Mouse (Mus musculus) heart, embryonic 13.5 days (tissue): Measurements from ENCODE around the gene Olfr472. TPM values are rescaled to one million over a fixed set of nuclear protein-coding genes. Genes with fewer than 3 reads are reported as not detected.
"Not testable (repeated sequence)": the region's sequence is repeated elsewhere in the genome, so short reads cannot be mapped to it uniquely, and the experiment has no call there.

ENCODE experiments used
- ATAC-seq: fragments of 200-750 bp; cut with Nextera tagmentation; 2 replicates; pipeline ENCODE4 v1.8.0; 2017; ENCODE audit warnings: moderate TSS enrichment; ENCODE audit not compliant: insufficient number of reproducible peaks, low FRiP score, low TSS enrichment; ENCODE audit errors: extremely low read depth
- H3K27ac ChIP-seq: fragments of 300-500 bp; sonication (generic); replicated peaks from 2 replicates; pipeline ENCODE4 v1.5.1; 2015; ENCODE audit warnings: moderate library complexity, mild to moderate bottlenecking, inconsistent platforms
- H3K27me3 ChIP-seq: fragments of 300-500 bp; sonication (generic); replicated peaks from 2 replicates; pipeline ENCODE4 v1.6.1; 2015; ENCODE audit warnings: mild to moderate bottlenecking, inconsistent platforms
- H3K36me3 ChIP-seq: fragments of 300-500 bp; sonication (generic); 2 replicates; pipeline ENCODE4 v1.6.1; 2015; ENCODE audit warnings: mild to moderate bottlenecking, inconsistent platforms
- H3K4me1 ChIP-seq: fragments of 300-500 bp; sonication (generic); 2 replicates; pipeline ENCODE4 v1.6.1; 2015; ENCODE audit warnings: inconsistent platforms
- H3K4me2 ChIP-seq: fragments of 300-500 bp; sonication (generic); 2 replicates; pipeline ENCODE4 v1.6.1; 2015; ENCODE audit warnings: inconsistent platforms, mild to moderate bottlenecking, moderate library complexity
- H3K4me3 ChIP-seq: fragments of 300-500 bp; sonication (generic); 2 replicates; pipeline ENCODE4 v1.5.1; 2015; ENCODE audit warnings: moderate library complexity, mild to moderate bottlenecking, inconsistent platforms
- H3K9ac ChIP-seq: fragments of 300-500 bp; sonication (generic); 2 replicates; pipeline ENCODE4 v1.6.1; 2015; ENCODE audit warnings: inconsistent platforms, mild to moderate bottlenecking, moderate library complexity
- H3K9me3 ChIP-seq: fragments of 300-500 bp; sonication (generic); 2 replicates; pipeline ENCODE4 v1.6.1; 2016; ENCODE audit warnings: inconsistent platforms
- WGBS: fragments of 180-500 bp; shearing (Covaris S2); methylation state at CpG from one replicate; pipeline ENCODE4 v1.1.7; 2015; ENCODE audit warnings: mixed read lengths; 5-methylcytosine and 5-hydroxymethylcytosine counted together
- polyA plus RNA-seq: library from polyadenylated mRNA; unstranded; fragments of >200 nt; fragmentation: Nextera tagmentation; extraction: Ambion mirVana; gene quantifications from 2 replicates; pipeline ENCODE4 v1.2.1, GENCODE M21; 2015

The Olfr472 gene
- not detected in 2 replicates for polyA plus RNA-seq

GRCm38 (mm10) chr7:107897602-107898001, at the start of gene Olfr472:
Gene Olfr472, plus strand, starts transcription at chr7:107897902.
- H3K27me3 ChIP-seq: no peaks in the 10 kb centered on the region
- no peak within 1 kb of the TSS for H3K4me3 ChIP-seq
- no peak for ATAC-seq
- H3K9me3 ChIP-seq: no peaks in the 10 kb centered on the region
- no peaks in the 10 kb centered on the region for H3K4me1 ChIP-seq
- H3K9ac ChIP-seq: no peak within 1 kb of the TSS
- H3K27ac ChIP-seq: no peak within 1 kb of the TSS
- H3K36me3 ChIP-seq: no peaks in the 10 kb centered on the region
- no peak within 1 kb of the TSS for H3K4me2 ChIP-seq

- no peaks in the 10 kb centered on the region for H3K36me3 ChIP-seq
- no peak within 1 kb of the TSS for H3K9ac ChIP-seq
- no peaks in the 10 kb centered on the region for H3K27me3 ChIP-seq
- WGBS: 94% methylated on average over 1 of the region's 1 CpGs
- no peak within 1 kb of the TSS for H3K4me3 ChIP-seq
- no peak within 1 kb of the TSS for H3K4me2 ChIP-seq
- no peak for ATAC-seq
- H3K9me3 ChIP-seq: peaks cover 10% of the 10 kb centered on the region; the same call in 1 of the 2 replicates
- H3K27ac ChIP-seq: no peak within 1 kb of the TSS
- no peaks in the 10 kb centered on the region for H3K4me1 ChIP-seq
Measured at GRCm38 (mm10) chr7:107930146-107930545, 32.4 kb downstream of the Olfr472 start, which contains the start of gene Olfr473. Gene Olfr473, plus strand, starts transcription at chr7:107930446.

GRCm38 (mm10) chr7:107952539-107952938, 54.8 kb downstream of the Olfr472 start:
- not testable (repeated sequence) for H3K27ac ChIP-seq, H3K36me3 ChIP-seq

GRCm38 (mm10) chr7:107954343-107954742, 56.6 kb downstream of the Olfr472 start, which contains the start of gene Olfr474:
Gene Olfr474, plus strand, starts transcription at chr7:107954643.
- Histone ChIP-seq H3K9me3 (peaks cover 17% of the 10 kb centered on the region; the same call in 1 of the 2 replicates), H3K27ac (no peak within 1 kb of the TSS), H3K9ac (no peak within 1 kb of the TSS), H3K4me3 (no peak within 1 kb of the TSS), H3K27me3 (no peaks in the 10 kb centered on the region), H3K4me1 (no peaks in the 10 kb centered on the region), H3K4me2 (no peak within 1 kb of the TSS), H3K36me3 (no peaks in the 10 kb centered on the region)
- WGBS: 56% methylated on average over 1 of the region's 1 CpGs
- no peak for ATAC-seq

More at GRCm38 (mm10) chr7:107952539-107952938, 54.8 kb downstream of the Olfr472 start:
- H3K27me3 ChIP-seq, H3K9ac ChIP-seq, H3K4me3 ChIP-seq, H3K4me1 ChIP-seq, ATAC-seq, H3K4me2 ChIP-seq: not testable (repeated sequence)
- peaks cover 15% of the 10 kb centered on the region; the same call in 1 of the 2 replicates for H3K9me3 ChIP-seq
- 90% methylated on average over 12 of the region's 12 CpGs for WGBS

Other genes starting within 250 kb of the Olfr472 start
- 0.69 and 0.98 TPM in 2 replicates for gene Cyb5r2, start 139.9 kb upstream of the Olfr472 start, polyA plus RNA-seq
- gene Ovch2, start 96.7 kb upstream of the Olfr472 start, polyA plus RNA-seq: not detected in 2 replicates
- not detected in 2 replicates for gene Olfr467, start 85.6 kb upstream of the Olfr472 start, polyA plus RNA-seq
- not detected in 2 replicates for gene Olfr469, start 72.4 kb upstream of the Olfr472 start, polyA plus RNA-seq
- not detected in 2 replicates for gene Olfr470, start 50.4 kb upstream of the Olfr472 start, polyA plus RNA-seq
- gene Olfr473, start 32.5 kb downstream of the Olfr472 start, polyA plus RNA-seq: not detected in 2 replicates
- gene Olfr474, start 56.7 kb downstream of the Olfr472 start, polyA plus RNA-seq: not detected in 2 replicates
- not detected in 2 replicates for gene Olfr476, start 66.9 kb downstream of the Olfr472 start, polyA plus RNA-seq
- not detected in 2 replicates for gene Olfr477, start 88.8 kb downstream of the Olfr472 start, polyA plus RNA-seq
- not detected in 2 replicates for gene Olfr478, start 136.1 kb downstream of the Olfr472 start, polyA plus RNA-seq
- gene Olfr479, start 152.8 kb downstream of the Olfr472 start, polyA plus RNA-seq: not detected in 2 replicates
- not detected in 2 replicates for gene Olfr480, start 169.4 kb downstream of the Olfr472 start, polyA plus RNA-seq
- not detected in 2 replicates for gene Olfr481, start 182.0 kb downstream of the Olfr472 start, polyA plus RNA-seq
- gene Olfr482, start 199.7 kb downstream of the Olfr472 start, polyA plus RNA-seq: not detected in 2 replicates
- not detected in 2 replicates for gene Olfr483, start 202.9 kb downstream of the Olfr472 start, polyA plus RNA-seq
- gene Olfr484, start 229.5 kb downstream of the Olfr472 start, polyA plus RNA-seq: not detected in 2 replicates